Mouse (Mus musculus): Measurements from ENCODE around the gene Spint2. TPM values are rescaled to one million over a fixed set of nuclear protein-coding genes. Genes with fewer than 3 reads are reported as not detected.

The Spint2 gene
- total RNA-seq, 2 experiments from 2014 or later = 29.9 to 45.1 TPM

- ATAC-seq (replicated peaks; ENCODE audit: poor library complexity, severe bottlenecking) = peak; percentile 56
Observed at GRCm38 (mm10) chr7:29212199-29212765, 69.4 kb downstream of the Spint2 start.

DNA sequence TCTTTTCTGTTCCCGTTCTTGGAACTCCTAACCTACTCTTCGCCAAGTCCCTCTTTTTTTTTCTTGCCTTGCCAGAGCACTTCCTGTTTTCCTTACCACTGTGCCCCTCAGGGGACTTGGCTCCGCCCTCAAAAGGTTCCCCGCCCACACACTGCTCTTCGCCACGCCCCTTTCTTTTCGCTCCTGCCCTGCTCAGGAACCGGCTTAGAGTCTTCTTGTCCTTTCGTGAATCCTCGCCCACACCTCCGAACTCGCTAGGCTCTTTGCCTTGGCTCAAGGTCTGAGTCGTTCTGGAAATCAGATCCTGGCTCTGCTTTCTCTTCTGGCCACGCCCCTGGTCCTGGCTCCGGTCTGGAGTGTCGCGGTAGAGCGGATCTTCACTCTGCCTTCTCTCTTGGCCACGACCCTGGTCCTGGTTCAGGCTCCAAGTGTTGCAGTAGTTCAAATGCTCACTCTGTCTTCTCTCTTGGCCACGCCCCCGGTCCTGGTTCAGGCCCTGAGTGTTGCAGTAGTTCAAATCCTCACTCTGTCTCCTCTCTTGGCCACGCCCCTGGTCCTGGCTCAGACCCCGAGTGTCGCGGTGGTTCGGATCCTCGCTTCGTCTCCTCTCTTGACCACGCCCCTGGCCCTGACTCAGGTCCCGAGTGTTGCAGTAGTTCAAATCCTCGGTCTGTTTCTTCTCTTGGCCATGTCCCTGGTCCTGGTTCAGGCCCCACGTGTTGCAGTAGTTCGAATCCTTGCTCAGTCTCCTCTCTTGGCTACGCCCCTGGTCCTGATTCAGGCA is 70.1 kb downstream of the Spint2 start:
- peak; percentile 75 for ATAC-seq (replicated peaks; ENCODE audit: poor library complexity, severe bottlenecking)

DNA sequence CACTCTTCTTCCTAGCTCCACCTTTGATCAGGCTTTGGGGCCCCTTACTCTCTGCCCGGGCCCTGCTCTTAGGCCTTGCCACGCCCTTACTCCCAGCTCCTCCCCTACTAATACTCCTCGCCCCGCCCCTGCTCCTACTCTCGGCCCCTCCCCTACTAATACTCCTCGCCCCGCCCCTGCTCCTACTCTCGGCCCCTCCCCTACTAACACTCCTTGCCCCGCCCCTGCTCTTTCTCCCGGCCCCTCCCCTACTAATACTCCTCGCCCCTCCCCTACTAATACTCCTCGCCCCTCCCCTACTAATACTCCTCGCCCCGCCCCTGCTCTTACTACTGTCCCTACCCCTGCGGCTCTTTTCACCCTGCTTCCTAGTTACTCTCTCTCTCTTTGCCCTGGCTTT is 70.7 kb downstream of the Spint2 start:
- peak; percentile 57 for ATAC-seq (replicated peaks; ENCODE audit: poor library complexity, severe bottlenecking)

Other genes starting within 250 kb of the Spint2 start
- 4.7 TPM in 1 of 2 replicates, not detected in the other for gene Ryr1, start 156.7 kb downstream of the Spint2 start, total RNA-seq (2014; fragmentation: Nextera tagmentation)
- gene Ryr1, start 156.7 kb downstream of the Spint2 start, total RNA-seq (2017) = 0.69 TPM in 1 of 2 replicates, not detected in the other
- 0.51 and 6.3 TPM in 2 replicates for gene Rasgrp4, start 147.1 kb downstream of the Spint2 start, total RNA-seq (2014; fragmentation: Nextera tagmentation)
- gene Rasgrp4, start 147.1 kb downstream of the Spint2 start, total RNA-seq (2017) = 0.43 and 1.2 TPM in 2 replicates
- gene Fam98c, start 125.7 kb downstream of the Spint2 start, total RNA-seq (2014; fragmentation: Nextera tagmentation) = 18.3 and 18.8 TPM in 2 replicates
- gene Fam98c, start 125.7 kb downstream of the Spint2 start, total RNA-seq (2017) = 21.2 and 25.3 TPM in 2 replicates
- 0.24 and 0.32 TPM in 2 replicates for gene Ggn, start 111.7 kb downstream of the Spint2 start, total RNA-seq (2014; fragmentation: Nextera tagmentation)
- gene Ggn, start 111.7 kb downstream of the Spint2 start, total RNA-seq (2017) = 0.26 and 3.0 TPM in 2 replicates
- 2.6 and 2.8 TPM in 2 replicates for gene Spred3, start 111.5 kb downstream of the Spint2 start, total RNA-seq (2014; fragmentation: Nextera tagmentation)
- gene Spred3, start 111.5 kb downstream of the Spint2 start, total RNA-seq (2017) = 0.26 and 0.95 TPM in 2 replicates
- 119 and 172 TPM in 2 replicates for gene Psmd8, start 101.2 kb downstream of the Spint2 start, total RNA-seq (2014; fragmentation: Nextera tagmentation)
- 165 and 166 TPM in 2 replicates for gene Psmd8, start 101.2 kb downstream of the Spint2 start, total RNA-seq (2017)
- 0.49 TPM in 1 of 2 replicates, not detected in the other for gene Catsperg1, start 67.9 kb downstream of the Spint2 start, total RNA-seq (2014; fragmentation: Nextera tagmentation)
- gene Catsperg1, start 67.9 kb downstream of the Spint2 start, total RNA-seq (2017) = 0.26 TPM in 1 of 2 replicates, not detected in the other
- gene Kcnk6, start 49.4 kb downstream of the Spint2 start, total RNA-seq (2014; fragmentation: Nextera tagmentation) = 4.3 and 5.6 TPM in 2 replicates
- gene Kcnk6, start 49.4 kb downstream of the Spint2 start, total RNA-seq (2017) = 9.2 and 10.8 TPM in 2 replicates
- 57.1 and 86.7 TPM in 2 replicates for gene Yif1b, start 43.6 kb downstream of the Spint2 start, total RNA-seq (2014; fragmentation: Nextera tagmentation)
- gene Yif1b, start 43.6 kb downstream of the Spint2 start, total RNA-seq (2017) = 33.1 and 33.4 TPM in 2 replicates
- gene 2200002D01Rik, start 33.4 kb downstream of the Spint2 start, total RNA-seq (2014; fragmentation: Nextera tagmentation) = not detected in 2 replicates
- 0.99 TPM in 1 of 2 replicates, not detected in the other for gene 2200002D01Rik, start 33.4 kb downstream of the Spint2 start, total RNA-seq (2017)
- gene Ppp1r14a, start 7.4 kb upstream of the Spint2 start, total RNA-seq (2014; fragmentation: Nextera tagmentation) = not detected in 2 replicates
- gene Ppp1r14a, start 7.4 kb upstream of the Spint2 start, total RNA-seq (2017) = not detected in 2 replicates
- gene Dpf1, start 22.0 kb upstream of the Spint2 start, total RNA-seq (2014; fragmentation: Nextera tagmentation) = not detected in 2 replicates
- gene Dpf1, start 22.0 kb upstream of the Spint2 start, total RNA-seq (2017) = 0.22 TPM in 1 of 2 replicates, not detected in the other
- 39.4 and 43.1 TPM in 2 replicates for gene Sipa1l3, start 236.7 kb upstream of the Spint2 start, total RNA-seq (2014; fragmentation: Nextera tagmentation)
- gene Sipa1l3, start 236.7 kb upstream of the Spint2 start, total RNA-seq (2017) = 5.8 and 6.2 TPM in 2 replicates